Mouse (Mus musculus) right cerebral cortex, postnatal 14 days (tissue): ENCODE measurements at regions not wholly inside any gene's neighbourhood (a gene's known extent, or its start where the extent isn't known, plus 50 kb on each side); places are given as distances from the start of the nearest gene placed in this dataset.

Source experiments
- DNase-seq: peaks from one replicate; pipeline ENCODE4 v3.0.0; 2022

- no peak for DNase-seq
These were observed 151.6 kb downstream of the Adamts15 start for GRCm38 (mm10) chr9:30770436-30771173.

- DNase-seq, result no peak
These were observed 152.9 kb downstream of the Adamts15 start for GRCm38 (mm10) chr9:30769435-30769729.

GRCm38 (mm10) chr9:30768665-30769434 is 153.4 kb downstream of the Adamts15 start:
- DNase-seq, result no peak

- DNase-seq, result no peak
These were observed 155.6 kb downstream of the Adamts15 start for GRCm38 (mm10) chr9:30766701-30767100.

- no peak for DNase-seq
These were observed 156.1 kb downstream of the Adamts15 start for GRCm38 (mm10) chr9:30766171-30766570.

- DNase-seq, result no peak
These were observed 157.2 kb downstream of the Adamts15 start for GRCm38 (mm10) chr9:30765017-30765569.

- peak; percentile 4 for DNase-seq
These were observed 159.3 kb downstream of the Adamts15 start for GRCm38 (mm10) chr9:30762913-30763312.

- no peak for DNase-seq
These were observed 164.1 kb downstream of the Adamts15 start for GRCm38 (mm10) chr9:30758121-30758520.

- no peak for DNase-seq
These were observed 164.8 kb downstream of the Adamts15 start for GRCm38 (mm10) chr9:30757406-30757805.

GRCm38 (mm10) chr9:30756796-30757195 is 165.5 kb downstream of the Adamts15 start:
- no peak for DNase-seq

GRCm38 (mm10) chr9:30755586-30755985 is 166.7 kb downstream of the Adamts15 start:
- no peak for DNase-seq

GRCm38 (mm10) chr9:30754826-30755225 is 167.4 kb downstream of the Adamts15 start:
- no peak for DNase-seq

GRCm38 (mm10) chr9:30743471-30743870 is 178.8 kb downstream of the Adamts15 start:
- DNase-seq, result no peak

- no peak for DNase-seq
These were observed 179.7 kb downstream of the Adamts15 start for GRCm38 (mm10) chr9:30742471-30743098.

GRCm38 (mm10) chr9:30731687-30732086 is 190.6 kb downstream of the Adamts15 start:
- no peak for DNase-seq

- DNase-seq, result no peak
These were observed 198.7 kb downstream of the Adamts15 start for GRCm38 (mm10) chr9:30723364-30724070.

GRCm38 (mm10) chr9:30721861-30722260 is 200.4 kb downstream of the Adamts15 start:
- no peak for DNase-seq

GRCm38 (mm10) chr9:30716421-30717170 is 205.7 kb downstream of the Adamts15 start:
- no peak for DNase-seq

- DNase-seq, result no peak
These were observed 212.1 kb downstream of the Adamts15 start for GRCm38 (mm10) chr9:30710131-30710530.

- no peak for DNase-seq
These were observed 222.4 kb downstream of the Adamts15 start for GRCm38 (mm10) chr9:30699848-30700247.

- DNase-seq, result no peak
These were observed 224.7 kb downstream of the Adamts15 start for GRCm38 (mm10) chr9:30697533-30697932.

- DNase-seq, result no peak
These were observed 241.2 kb downstream of the Snx19 start for GRCm38 (mm10) chr9:30668095-30668494.
